Mouse (Mus musculus) kidney, adult 2 months (tissue): ENCODE results near the gene Cacna2d4. TPM values are rescaled to one million over a fixed set of nuclear protein-coding genes. Genes with fewer than 3 reads are reported as not detected.

Experiments used
- DNase-seq: peaks from one replicate; pipeline ENCODE4 v3.0.0; 2021
- H3K27ac ChIP-seq: fragments of 200-500 bp; 2 replicates; pipeline ENCODE4 v1.5.1; 2012; ENCODE audit warnings: low read depth, low read length, control low read depth, inconsistent platforms; ENCODE audit not compliant: insufficient read depth
- H3K27me3 ChIP-seq: fragments of 200-500 bp; replicated peaks from 2 replicates; pipeline ENCODE4 v1.6.1; 2012; ENCODE audit warnings: mild to moderate bottlenecking, moderate library complexity, low read length, inconsistent platforms; ENCODE audit not compliant: control insufficient read depth, insufficient read depth
- H3K36me3 ChIP-seq: fragments of 200-500 bp; 2 replicates; pipeline ENCODE4 v1.6.1; 2012; ENCODE audit warnings: mild to moderate bottlenecking, moderate library complexity, low read length, inconsistent platforms; ENCODE audit not compliant: control insufficient read depth, insufficient read depth
- H3K4me1 ChIP-seq: fragments of 200-500 bp; 2 replicates; pipeline ENCODE4 v1.6.1; 2011; ENCODE audit warnings: low read length; ENCODE audit not compliant: control insufficient read depth, insufficient read depth
- H3K4me3 ChIP-seq: fragments of 200-500 bp; 2 replicates; pipeline ENCODE4 v1.5.1; 2011; ENCODE audit warnings: mild to moderate bottlenecking, low read depth, low read length, control low read depth; ENCODE audit not compliant: insufficient read depth
- CTCF ChIP-seq: fragments of 200-500 bp; conservative IDR thresholded peaks from 2 replicates; pipeline ENCODE4 v1.5.1; 2011; ENCODE audit warnings: low read depth, mild to moderate bottlenecking, control low read depth, low read length, moderate library complexity, mixed read lengths; ENCODE audit not compliant: insufficient read depth, insufficient read length
- POLR2A ChIP-seq: fragments of 200-500 bp; IDR thresholded peaks from one replicate; pipeline ENCODE4 v1.6.1; 2011; ENCODE audit warnings: low read depth, low read length, control low read depth
- WGBS: fragments of 180-500 bp; shearing (Covaris S2); methylation state at CpG from one replicate; pipeline ENCODE4 v1.1.7; 2018; 5-methylcytosine and 5-hydroxymethylcytosine counted together
- polyA plus RNA-seq: library from polyadenylated mRNA; depleted of rRNA; stranded (reverse); fragments of >200 nt; gene quantifications from 2 replicates; pipeline ENCODE4 v1.2.3, GENCODE M21; 2012

Gene Cacna2d4
- polyA plus RNA-seq, 1 experiment, result 0.66 TPM

DNA sequence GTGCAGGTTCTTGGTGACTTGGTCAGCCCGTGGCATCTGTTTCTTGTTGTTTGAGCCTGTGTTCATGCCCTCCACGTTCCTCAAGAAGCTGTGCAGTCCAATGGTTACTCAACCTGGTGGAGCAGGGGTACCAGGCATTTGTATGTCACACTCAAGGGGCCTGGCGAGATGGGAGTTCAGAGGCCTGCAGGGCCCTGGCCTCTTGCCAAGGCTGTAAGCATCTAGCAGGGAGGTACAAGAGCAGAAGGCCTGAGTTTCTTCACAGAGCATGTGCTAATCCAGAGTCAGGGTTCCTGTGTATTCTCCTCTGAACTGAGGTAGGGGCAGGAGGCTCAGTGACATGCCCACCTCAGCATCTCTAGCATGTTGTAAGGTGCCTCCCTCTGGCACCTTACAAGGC lies 76.8 kb downstream of the Cacna2d4 start:
- no peak overlapping the region for H3K27ac ChIP-seq
- WGBS, result 62% methylated on average over 3 of the region's 3 CpGs
- H3K4me1 ChIP-seq, result no peaks in the 10 kb centered on the region
- no peaks in the 10 kb centered on the region for H3K36me3 ChIP-seq
- TF ChIP-seq POLR2A (no peak), CTCF (no peak)
- no peaks in the 10 kb centered on the region for H3K27me3 ChIP-seq
- no peak overlapping the region for H3K4me3 ChIP-seq
- peak; percentile 13 for DNase-seq

DNA sequence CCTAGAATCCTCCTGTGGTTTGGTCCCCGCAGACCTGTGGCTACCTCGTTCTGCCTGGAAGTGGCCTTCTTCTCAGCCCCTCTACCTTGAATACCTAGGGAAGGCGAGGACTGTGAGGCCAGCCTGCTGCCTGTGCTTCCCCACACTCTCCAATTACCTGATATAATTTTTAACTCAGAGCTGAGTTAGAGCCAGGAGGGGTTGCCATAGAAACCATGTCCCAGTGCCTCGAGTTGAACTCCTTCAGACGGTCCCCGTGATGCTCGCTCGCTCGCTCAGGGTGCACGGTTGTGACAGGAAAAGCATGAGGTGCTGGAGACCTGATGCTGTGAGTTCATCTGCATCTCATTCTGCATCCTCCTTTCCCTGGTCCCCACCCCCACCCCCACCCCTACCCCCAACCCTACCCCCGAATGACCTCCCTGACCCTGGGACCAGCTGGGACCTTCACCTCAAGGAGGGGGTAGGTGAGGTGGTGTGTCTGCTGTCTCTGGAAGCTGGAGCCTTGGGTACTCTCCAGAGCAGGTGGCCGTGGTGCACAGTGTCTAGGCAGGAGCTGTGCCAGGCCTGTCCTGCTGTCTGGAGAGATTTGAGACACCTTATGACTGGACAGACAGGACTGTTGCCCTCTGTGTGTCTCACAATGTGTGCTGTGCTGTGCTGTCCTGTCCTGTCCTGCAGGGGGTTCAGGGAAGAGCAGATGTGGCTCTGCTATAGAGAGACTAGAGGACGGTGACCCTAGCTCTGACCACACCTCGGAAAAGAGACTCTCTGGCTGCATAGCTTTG lies 77.5 kb downstream of the Cacna2d4 start:
- no peaks in the 10 kb centered on the region for H3K4me1 ChIP-seq
- TF ChIP-seq POLR2A, result no peak
- no peak for TF ChIP-seq CTCF
- H3K36me3 ChIP-seq, result no peaks in the 10 kb centered on the region
- peak; percentile 78 for DNase-seq
- H3K4me3 ChIP-seq, result no peak overlapping the region
- no peaks in the 10 kb centered on the region for H3K27me3 ChIP-seq
- 37% methylated on average over 14 of the region's 14 CpGs for WGBS
- H3K27ac ChIP-seq, result no peak overlapping the region

- no peaks in the 10 kb centered on the region for H3K36me3 ChIP-seq
- no peak for TF ChIP-seq POLR2A
- TF ChIP-seq CTCF, result no peak
- no peaks in the 10 kb centered on the region for H3K4me1 ChIP-seq
- no peaks in the 10 kb centered on the region for H3K27me3 ChIP-seq
- H3K27ac ChIP-seq, result no peak overlapping the region
- no peak overlapping the region for H3K4me3 ChIP-seq
- WGBS, result 53% methylated on average over 7 of the region's 7 CpGs
- DNase-seq, result no peak
These were observed 78.6 kb downstream of the Cacna2d4 start for GRCm38 (mm10) chr6:119314751-119315476.

DNA sequence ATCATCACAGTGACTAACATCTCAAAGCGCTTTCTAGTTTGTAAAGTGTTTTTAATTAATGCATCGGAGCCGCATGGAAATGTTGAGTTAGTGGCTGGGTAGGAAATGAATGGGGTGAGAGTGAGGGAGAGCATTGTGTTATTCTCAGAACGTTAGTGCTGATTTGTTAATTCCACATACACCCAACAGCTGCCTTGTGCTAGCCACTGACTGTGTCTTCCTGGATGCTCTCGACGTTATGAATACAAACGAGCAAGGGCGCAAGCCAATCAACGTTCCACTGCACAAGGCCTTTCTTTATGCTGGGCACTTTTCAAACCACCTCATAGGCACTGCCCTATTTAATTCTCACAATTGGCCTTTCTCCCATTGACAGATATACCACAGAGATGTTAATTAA lies 82.4 kb downstream of the Cacna2d4 start:
- H3K36me3 ChIP-seq, result no peaks in the 10 kb centered on the region
- no peak for TF ChIP-seq CTCF
- no peaks in the 10 kb centered on the region for H3K27me3 ChIP-seq
- no peaks in the 10 kb centered on the region for H3K4me1 ChIP-seq
- H3K4me3 ChIP-seq, result no peak overlapping the region
- H3K27ac ChIP-seq, result no peak overlapping the region
- 80% methylated on average over 9 of the region's 9 CpGs for WGBS
- DNase-seq, result no peak

DNA sequence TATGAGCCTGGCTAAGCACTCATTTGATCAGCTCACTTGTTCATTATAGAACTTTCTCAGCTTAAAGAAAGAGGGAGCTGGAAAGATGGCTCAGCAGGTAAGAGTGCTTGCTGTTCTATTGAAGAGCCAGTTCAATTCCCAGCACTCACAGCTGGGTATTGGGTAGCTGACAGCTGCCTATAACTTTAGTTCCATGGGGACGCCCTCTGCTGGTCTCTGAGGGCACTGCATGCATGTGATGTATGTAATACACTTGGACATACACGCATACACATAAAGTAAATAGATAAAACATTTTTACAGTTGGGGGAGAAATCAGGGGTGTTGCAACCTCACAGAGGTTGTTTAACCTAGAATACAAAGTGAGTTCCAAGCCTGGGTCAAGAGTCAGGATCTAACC lies 83.0 kb downstream of the Cacna2d4 start:
- no peak overlapping the region for H3K27ac ChIP-seq
- WGBS, result 85% methylated on average over 2 of the region's 2 CpGs
- DNase-seq, result no peak
- no peaks in the 10 kb centered on the region for H3K36me3 ChIP-seq
- no peak overlapping the region for H3K4me3 ChIP-seq
- H3K4me1 ChIP-seq, result no peaks in the 10 kb centered on the region
- H3K27me3 ChIP-seq, result no peaks in the 10 kb centered on the region
- no peak for TF ChIP-seq POLR2A
- TF ChIP-seq CTCF, result no peak

- WGBS, result 27% methylated on average over 16 of the region's 16 CpGs
- DNase-seq, result peak; percentile 40
These were observed 84.2 kb downstream of the Cacna2d4 start for GRCm38 (mm10) chr6:119320481-119320880.

DNA sequence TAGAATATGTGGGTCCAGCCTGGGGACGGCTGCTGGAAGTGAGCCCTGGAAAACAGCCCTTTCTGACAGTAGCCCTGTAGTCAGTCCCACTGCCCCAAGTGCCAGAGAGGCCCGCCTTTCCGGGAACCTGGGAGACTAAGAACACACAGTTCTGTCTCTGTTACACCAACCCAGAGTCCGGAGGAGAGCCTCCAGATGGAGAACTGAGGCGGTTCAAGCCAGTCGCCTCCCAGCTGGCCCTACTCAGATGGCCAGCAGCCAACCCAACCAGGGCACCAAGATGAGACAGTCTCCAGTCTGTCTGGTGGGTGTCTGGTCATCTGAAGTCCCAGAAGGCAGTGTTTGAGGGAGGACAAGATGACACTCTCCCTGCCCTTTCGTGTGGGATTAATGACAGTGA lies 85.4 kb downstream of the Cacna2d4 start:
- H3K27me3 ChIP-seq, result no peaks in the 10 kb centered on the region
- DNase-seq, result no peak
- H3K36me3 ChIP-seq, result no peaks in the 10 kb centered on the region
- no peak overlapping the region for H3K27ac ChIP-seq
- H3K4me1 ChIP-seq, result no peaks in the 10 kb centered on the region
- H3K4me3 ChIP-seq, result no peak overlapping the region
- 69% methylated on average over 7 of the region's 7 CpGs for WGBS
- no peak for TF ChIP-seq CTCF

More at GRCm38 (mm10) chr6:119320481-119320880, 84.2 kb downstream of the Cacna2d4 start:
- Histone ChIP-seq H3K27ac (no peak overlapping the region), H3K4me3 (no peak overlapping the region), H3K36me3 (no peaks in the 10 kb centered on the region), H3K27me3 (no peaks in the 10 kb centered on the region), H3K4me1 (no peaks in the 10 kb centered on the region)
- TF ChIP-seq CTCF (no peak), POLR2A (no peak)
